Mouse (Mus musculus) CD4-positive, CD25-positive, alpha-beta regulatory T cell, adult 9 weeks (primary cell): ENCODE data around the gene Cryba1. TPM values are rescaled to one million over a fixed set of nuclear protein-coding genes. Genes with fewer than 3 reads are reported as not detected.

Experiments used
- polyA plus RNA-seq: library from polyadenylated mRNA; unstranded; fragments of 100-300 nt; shearing (Covaris generic); gene quantifications from one replicate; pipeline ENCODE4 v1.2.1, GENCODE M21; 2017

Gene Cryba1
- polyA plus RNA-seq: 0.20 TPM

GRCm38 (mm10) chr11:77725183-77725582, at the start of gene Cryba1:
Gene Cryba1, minus strand, starts transcription at chr11:77725283.

DNA sequence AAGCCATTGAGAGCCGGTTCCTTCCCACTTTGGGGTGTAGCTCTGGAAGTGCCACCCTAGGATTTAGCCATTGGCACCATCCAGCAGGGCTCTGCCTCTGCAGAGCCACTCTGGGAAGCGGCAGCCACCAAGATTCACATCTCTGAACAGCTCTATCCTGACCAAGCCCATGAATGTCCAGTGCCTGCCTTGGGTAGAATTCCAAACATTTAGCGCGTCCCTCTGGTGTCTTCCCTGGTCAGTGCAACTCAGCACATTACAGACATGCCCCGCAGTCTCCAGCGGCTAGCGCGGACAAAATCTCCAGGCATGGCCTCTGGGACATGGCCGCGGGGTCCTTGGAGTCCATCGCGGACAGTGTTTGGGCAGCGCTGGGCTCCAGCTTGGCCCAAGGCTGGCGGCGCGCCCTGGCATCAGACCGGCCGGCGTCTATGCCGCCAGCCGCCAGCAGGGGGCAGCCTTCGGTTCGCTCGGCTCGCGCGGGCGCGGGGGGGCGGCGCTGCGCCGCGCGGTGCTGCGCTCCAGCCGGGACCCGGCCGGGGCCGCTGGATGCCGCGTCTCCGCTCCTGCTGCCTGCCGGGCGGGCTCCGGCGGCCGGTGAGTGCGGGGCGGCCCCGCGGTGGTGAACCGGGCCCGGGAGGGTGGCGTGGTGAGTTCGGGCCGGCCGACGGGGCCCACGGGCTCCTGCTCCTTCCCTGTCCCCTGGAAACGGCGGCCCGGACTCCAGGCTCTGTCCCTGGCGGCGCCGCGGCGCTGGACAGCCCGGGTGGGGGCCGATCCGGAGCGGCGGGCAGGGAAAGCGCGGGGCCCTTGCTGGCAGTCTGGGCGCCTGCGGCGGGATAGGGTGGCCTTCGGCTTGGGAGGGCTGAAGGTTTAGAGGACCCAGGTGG, 37.9 kb upstream of the Cryba1 start, which contains the start of gene Myo18a:
TSS of gene Myo18a (plus strand) at position 464 of the 890 bp plus-strand sequence.

DNA sequence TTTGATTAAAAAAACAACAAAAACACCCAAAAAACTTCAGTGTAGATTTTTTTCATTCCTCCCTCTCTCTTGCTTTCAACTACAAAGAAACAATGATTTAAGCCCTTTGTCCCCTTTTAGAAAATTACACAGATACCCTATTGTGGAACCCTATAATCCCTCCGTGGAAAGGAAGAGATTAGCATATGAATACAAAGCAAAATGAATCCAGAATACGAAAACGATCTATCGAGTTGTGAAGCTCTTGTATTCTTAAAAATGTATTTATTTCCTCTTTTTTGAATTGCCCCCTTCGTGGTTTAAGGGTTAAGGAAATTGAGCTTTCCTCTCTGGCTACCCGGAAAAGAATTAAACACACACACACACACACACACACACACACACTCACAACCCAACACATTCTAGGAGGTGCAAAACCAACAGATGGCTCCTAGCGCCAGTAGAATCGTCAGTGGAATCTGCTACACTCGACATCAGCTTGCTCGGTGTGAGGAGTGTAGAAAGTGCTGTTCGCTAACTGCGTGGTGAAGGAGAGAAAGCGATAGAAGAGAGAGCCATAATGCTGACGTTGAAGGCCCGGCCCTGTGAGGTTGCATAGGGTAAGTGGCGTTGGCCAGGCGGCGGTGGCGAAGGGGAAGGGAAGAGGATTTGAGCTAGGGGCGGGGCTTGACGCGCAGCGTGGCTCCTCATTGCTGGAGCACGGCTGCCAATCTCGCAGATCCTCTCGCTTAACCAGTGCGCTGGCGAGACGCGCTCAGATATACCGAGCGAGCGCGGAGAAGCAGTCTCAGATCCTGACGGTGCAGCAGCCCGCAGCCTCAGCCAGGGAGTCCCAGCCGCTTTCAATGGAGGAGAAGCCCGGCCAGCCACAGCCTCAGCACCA, 39.5 kb downstream of the Cryba1 start, which contains the start of gene Nufip2:
TSS of gene Nufip2 (plus strand) at position 773 of the 883 bp plus-strand sequence.

Other genes with a start within 250 kb of the Cryba1 start
- gene Ankrd13b, start 235.6 kb downstream of the Cryba1 start, polyA plus RNA-seq: 0.76 TPM
- gene Git1, start 231.7 kb downstream of the Cryba1 start, polyA plus RNA-seq: 6.9 TPM
- 1.9 TPM for gene Abhd15, start 210.2 kb downstream of the Cryba1 start, polyA plus RNA-seq
- gene Trp53i13, start 209.3 kb downstream of the Cryba1 start, polyA plus RNA-seq: 17.0 TPM
- 0.73 TPM for gene Gm10392, start 206.1 kb downstream of the Cryba1 start, polyA plus RNA-seq
- 7.1 TPM for gene Taok1, start 117.5 kb downstream of the Cryba1 start, polyA plus RNA-seq
- 83.4 TPM for gene Nufip2, start 39.1 kb downstream of the Cryba1 start, polyA plus RNA-seq
- 69.4 TPM for gene Myo18a, start 38.0 kb upstream of the Cryba1 start, polyA plus RNA-seq
- gene Gm10277, start 62.5 kb upstream of the Cryba1 start, polyA plus RNA-seq: 0.51 TPM
- 1.8 TPM for gene Pipox, start 168.8 kb upstream of the Cryba1 start, polyA plus RNA-seq
- not detected for gene Sez6, start 205.5 kb upstream of the Cryba1 start, polyA plus RNA-seq